Mouse (Mus musculus) mouse trophoblast stem cell (cell line): ENCODE measurements around the gene Nedd4.

Experiments used
- in situ Hi-C, 2 experiments: fragments of 300-500 bp; cut with MseI, MboI; formaldehyde crosslinking; loops; 2 replicates in 1 of 2; 3 replicates in 1 of 2; pipeline ENCODE4 v1.15.1; 2025

Gene Nedd4

GRCm38 (mm10) chr9:72721221-72721620, 59.1 kb downstream of the Nedd4 start:
- in situ Hi-C loops, result no loop called here

- in situ Hi-C loops, result no loop called here
These were observed 60.5 kb downstream of the Nedd4 start for GRCm38 (mm10) chr9:72722622-72723021.

GRCm38 (mm10) chr9:72724491-72725221, 62.5 kb downstream of the Nedd4 start:
- in situ Hi-C loops, result no loop called here

GRCm38 (mm10) chr9:72733966-72734365, 71.8 kb downstream of the Nedd4 start:
- in situ Hi-C loops, result no loop called here

GRCm38 (mm10) chr9:72735822-72736410, 73.8 kb downstream of the Nedd4 start:
- in situ Hi-C loops, result no loop called here

- in situ Hi-C loops, result no loop called here
These were observed 79.1 kb downstream of the Nedd4 start for GRCm38 (mm10) chr9:72741206-72741605.

- in situ Hi-C loops, result no loop called here
These were observed 84.1 kb downstream of the Nedd4 start for GRCm38 (mm10) chr9:72746278-72746677.

- in situ Hi-C loops, result no loop called here
These were observed 88.1 kb downstream of the Nedd4 start for GRCm38 (mm10) chr9:72750272-72750671.

- in situ Hi-C loops, result no loop called here
These were observed 90.5 kb downstream of the Nedd4 start for GRCm38 (mm10) chr9:72752656-72753055.

GRCm38 (mm10) chr9:72753741-72754140, 91.6 kb downstream of the Nedd4 start:
- in situ Hi-C loops, result no loop called here

- in situ Hi-C loops, result no loop called here
These were observed 95.0 kb downstream of the Nedd4 start for GRCm38 (mm10) chr9:72757143-72757542.

GRCm38 (mm10) chr9:72758705-72759131, 96.6 kb downstream of the Nedd4 start:
- in situ Hi-C loops, result no loop called here

- in situ Hi-C loops, result no loop called here
These were observed 101.0 kb downstream of the Nedd4 start for GRCm38 (mm10) chr9:72763050-72763718.

GRCm38 (mm10) chr9:72766789-72767349, 104.7 kb downstream of the Nedd4 start:
- in situ Hi-C loops, result loop anchor here (5.0 kb wide), 1 partner anchor 115 kb away; no protein-coding TSS in a partner anchor

GRCm38 (mm10) chr9:72775022-72775421, 112.9 kb downstream of the Nedd4 start:
- in situ Hi-C loops, result no loop called here

GRCm38 (mm10) chr9:72779004-72779403, 116.9 kb downstream of the Nedd4 start:
- in situ Hi-C loops, result no loop called here

GRCm38 (mm10) chr9:72779733-72780132, 117.6 kb downstream of the Nedd4 start:
- in situ Hi-C loops, result no loop called here

GRCm38 (mm10) chr9:72780694-72781093, 118.5 kb downstream of the Nedd4 start:
- in situ Hi-C loops, result no loop called here

GRCm38 (mm10) chr9:72781466-72781865, 119.3 kb downstream of the Nedd4 start:
- in situ Hi-C loops, result no loop called here

- in situ Hi-C loops, result no loop called here
These were observed 120.0 kb downstream of the Nedd4 start for GRCm38 (mm10) chr9:72782121-72782520.

GRCm38 (mm10) chr9:72787732-72788131, 125.6 kb downstream of the Nedd4 start:
- in situ Hi-C loops, result no loop called here

- in situ Hi-C loops, result no loop called here
These were observed 128.5 kb downstream of the Nedd4 start for GRCm38 (mm10) chr9:72790530-72791212.
